ENCODE assay signal across 21 mouse cellular contexts in genomic region chr8:112681757-112682156, GRCm38 (mm10).
DNase-seq lines count a peak whose midpoint lies in the region; ATAC-seq and TF ChIP-seq lines count a peak whose summit lies in the region.
"Had no signal": no experiment of that assay in that cellular context is flagged by ENCODE, and none has a peak within 500 bp of the region (broad histone marks: within the 10 kb centered on the region; RNA-seq: fewer than 3 reads in every experiment).

No protein-coding gene starts in this region.

- no peaks in the 10 kb centered on the region for H3K36me3 ChIP-seq in hindbrain, postnatal 0 days (ENCODE audit: insufficient read depth, low read length)
- H3K36me3 ChIP-seq in hindbrain, embryonic 13.5 days: no peaks in the 10 kb centered on the region
- H3K36me3 ChIP-seq: liver, embryonic 13.5 days; midbrain, embryonic 13.5 days; neural tube, embryonic 12.5 days had no signal

- no peaks in the 10 kb centered on the region for H3K9me3 ChIP-seq in hindbrain, postnatal 0 days (ENCODE audit: low read length)
- H3K9me3 ChIP-seq in hindbrain, embryonic 13.5 days: no peaks in the 10 kb centered on the region
- H3K9me3 ChIP-seq: forebrain, embryonic 13.5 days; midbrain, embryonic 13.5 days; neural tube, embryonic 12.5 days had no signal

- peak; percentile 52 for DNase-seq in hindbrain, postnatal 0 days (ENCODE audit: low spot score)
- peak; percentile 92 for DNase-seq in brain, adult 2 months (ENCODE audit: low read depth, low spot score)
- DNase-seq in cerebellum, adult 18-20 months: peak; percentile 65 to 72
- peak; percentile 53 to 72 for DNase-seq in cerebellum, postnatal 14 days
- no peak for DNase-seq in urinary bladder, postnatal 14 days (ENCODE audit: low spot score)
- DNase-seq in gastrocnemius, postnatal 10 days: no peak
- DNase-seq: adrenal gland, postnatal 14 days; gastrocnemius, postnatal 14 days; heart, adult 11 months; heart, postnatal 36 days; kidney, adult 2 months; liver, embryonic 13.5 days; lung, adult 2 months; lung, postnatal 14 days had no signal

- TF ChIP-seq CTCF in hindbrain, postnatal 0 days (IDR thresholded peaks at IDR 0.05; ENCODE audit: low read depth): no peak

- H3K9ac ChIP-seq in hindbrain, postnatal 0 days (replicated peaks; ENCODE audit: low read length): no peak overlapping the region
- H3K9ac ChIP-seq in hindbrain, embryonic 13.5 days: no peak overlapping the region
- H3K9ac ChIP-seq: forebrain, embryonic 13.5 days; hindbrain, embryonic 14.5 days; liver, embryonic 13.5 days; midbrain, embryonic 13.5 days; neural tube, embryonic 12.5 days had no signal

- no peak overlapping the region for H3K27ac ChIP-seq in hindbrain, postnatal 0 days
- no peak overlapping the region for H3K27ac ChIP-seq in hindbrain, embryonic 13.5 days
- H3K27ac ChIP-seq: forebrain, embryonic 13.5 days; hindbrain, embryonic 14.5 days; kidney, postnatal 0 days; liver, embryonic 13.5 days; midbrain, embryonic 13.5 days; neural tube, embryonic 12.5 days had no signal

- WGBS in hindbrain, postnatal 0 days: 69% methylated on average over 9 of the region's 9 CpGs
- WGBS in hindbrain, embryonic 13.5 days: 94% methylated on average over 9 of the region's 9 CpGs

- H3K4me3 ChIP-seq in hindbrain, postnatal 0 days (ENCODE audit: low read length): no peak overlapping the region
- H3K4me3 ChIP-seq in hindbrain, embryonic 13.5 days: no peak overlapping the region
- H3K4me3 ChIP-seq: forebrain, embryonic 13.5 days; liver, embryonic 13.5 days; midbrain, embryonic 13.5 days; neural tube, embryonic 12.5 days had no signal

- H3K4me1 ChIP-seq in hindbrain, postnatal 0 days (ENCODE audit: insufficient read depth, low read length): no peaks in the 10 kb centered on the region
- no peaks in the 10 kb centered on the region for H3K4me1 ChIP-seq in hindbrain, embryonic 13.5 days (replicated peaks)
- H3K4me1 ChIP-seq: forebrain, embryonic 13.5 days; liver, embryonic 13.5 days; midbrain, embryonic 13.5 days; neural tube, embryonic 12.5 days had no signal

- peak; percentile 58; the same call in 1 of the 2 replicates for ATAC-seq in hindbrain, postnatal 0 days
- ATAC-seq in hindbrain, embryonic 13.5 days (ENCODE audit: low FRiP score): no peak
- ATAC-seq in monocyte, adult 5-6 weeks (replicated peaks; ENCODE audit: insufficient number of reproducible peaks, low FRiP score, low TSS enrichment, poor library complexity, severe bottlenecking): no peak
- ATAC-seq: forebrain, embryonic 13.5 days; midbrain, embryonic 13.5 days had no signal

- H3K4me2 ChIP-seq in hindbrain, postnatal 0 days (ENCODE audit: low read depth, low read length): no peak overlapping the region
- H3K4me2 ChIP-seq in hindbrain, embryonic 13.5 days: no peak overlapping the region
- H3K4me2 ChIP-seq: forebrain, embryonic 13.5 days; hindbrain, embryonic 14.5 days; liver, embryonic 13.5 days; midbrain, embryonic 13.5 days; neural tube, embryonic 12.5 days had no signal

- H3K27me3 ChIP-seq in hindbrain, postnatal 0 days (ENCODE audit: insufficient read depth, low read length): no peaks in the 10 kb centered on the region
- H3K27me3 ChIP-seq in hindbrain, embryonic 13.5 days: no peaks in the 10 kb centered on the region
- H3K27me3 ChIP-seq: forebrain, embryonic 13.5 days; liver, embryonic 13.5 days; midbrain, embryonic 13.5 days; neural tube, embryonic 12.5 days had no signal

Comparison
In these comparisons a context has a peak if more than half of its experiments do, and no peak if none do; other contexts are left out.
1. DNase-seq: peak in hindbrain, postnatal 0 days (single experiment), brain, adult 2 months (single experiment), cerebellum, adult 18-20 months (2 of 2) and cerebellum, postnatal 14 days (2 of 2); none in urinary bladder, postnatal 14 days (single experiment) and gastrocnemius, postnatal 10 days (single experiment).